Mouse (Mus musculus) stomach, embryonic 16.5 days (tissue): ENCODE results near the gene Tmem204. TPM values are rescaled to one million over a fixed set of nuclear protein-coding genes. Genes with fewer than 3 reads are reported as not detected.

Source experiments
- ATAC-seq: fragments of 200-750 bp; cut with Nextera tagmentation; 2 replicates; pipeline ENCODE4 v1.8.0; 2017; ENCODE audit warnings: moderate number of reproducible peaks, moderate TSS enrichment; ENCODE audit not compliant: insufficient read depth, low FRiP score
- H3K27ac ChIP-seq: fragments of 300-500 bp; sonication (generic); 2 replicates; pipeline ENCODE4 v1.5.1; 2014; ENCODE audit warnings: low read length
- H3K27me3 ChIP-seq: fragments of 300-500 bp; sonication (generic); 2 replicates; pipeline ENCODE4 v1.6.1; 2014; ENCODE audit warnings: low read length, control low read depth, mixed read lengths; ENCODE audit not compliant: control insufficient read depth, insufficient read depth
- H3K36me3 ChIP-seq: fragments of 300-500 bp; sonication (generic); 2 replicates; pipeline ENCODE4 v1.6.1; 2014; ENCODE audit warnings: low read length; ENCODE audit not compliant: control insufficient read depth, insufficient read depth
- H3K4me1 ChIP-seq: fragments of 300-500 bp; sonication (generic); 2 replicates; pipeline ENCODE4 v1.6.1; 2014; ENCODE audit warnings: low read length, control low read depth, mixed read lengths; ENCODE audit not compliant: control insufficient read depth, insufficient read depth
- H3K4me2 ChIP-seq: fragments of 300-500 bp; sonication (generic); 2 replicates; pipeline ENCODE4 v1.6.1; 2014; ENCODE audit warnings: low read depth, low read length, mixed read lengths
- H3K4me3 ChIP-seq: fragments of 300-500 bp; sonication (generic); replicated peaks from 2 replicates; pipeline ENCODE4 v1.5.1; 2014; ENCODE audit warnings: mild to moderate bottlenecking, low read length
- H3K9ac ChIP-seq: fragments of 300-500 bp; sonication (generic); 2 replicates; pipeline ENCODE4 v1.6.1; 2014; ENCODE audit warnings: low read length
- H3K9me3 ChIP-seq: fragments of 300-500 bp; sonication (generic); replicated peaks from 2 replicates; pipeline ENCODE4 v1.6.1; 2016; ENCODE audit warnings: low read length, control low read depth; ENCODE audit not compliant: control insufficient read depth
- WGBS: fragments of 180-500 bp; shearing (Covaris S2); extraction: QIAGEN DNeasy Blood & Tissue Kit; methylation state at CpG from one replicate; pipeline ENCODE4 v1.1.7; 2014; 5-methylcytosine and 5-hydroxymethylcytosine counted together
- polyA plus RNA-seq: library from polyadenylated mRNA; unstranded; fragments of >200 nt; fragmentation: Nextera tagmentation; extraction: Ambion mirVana; gene quantifications from 2 replicates; pipeline ENCODE4 v1.2.1, GENCODE M21; 2015

Tmem204 gene
- polyA plus RNA-seq, 1 experiment from 2014 or later, result 24.1 TPM

DNA sequence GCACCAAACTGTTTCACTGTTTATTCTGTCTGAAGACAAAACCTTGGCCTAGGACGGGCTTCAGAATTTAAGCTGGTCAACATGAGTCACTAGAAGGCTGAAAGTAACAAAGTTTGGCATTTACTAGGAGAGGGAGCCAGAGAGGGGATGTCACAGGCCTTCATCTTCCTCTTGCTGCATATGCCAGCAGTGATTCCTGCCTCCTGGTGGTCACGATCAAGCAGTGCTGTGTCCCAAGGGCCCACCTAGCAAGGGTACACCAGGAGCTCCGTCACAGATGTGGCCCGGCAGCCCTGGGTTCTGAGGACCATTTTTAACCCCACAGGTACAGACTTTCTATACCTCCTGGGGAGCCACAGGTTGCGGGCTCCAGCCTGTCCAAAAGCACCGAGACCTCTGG is 26.4 kb downstream of the Tmem204 start:
- no peak for ATAC-seq
- 75% methylated on average over 6 of the region's 6 CpGs for WGBS
- H3K36me3 ChIP-seq, result no peaks in the 10 kb centered on the region

DNA sequence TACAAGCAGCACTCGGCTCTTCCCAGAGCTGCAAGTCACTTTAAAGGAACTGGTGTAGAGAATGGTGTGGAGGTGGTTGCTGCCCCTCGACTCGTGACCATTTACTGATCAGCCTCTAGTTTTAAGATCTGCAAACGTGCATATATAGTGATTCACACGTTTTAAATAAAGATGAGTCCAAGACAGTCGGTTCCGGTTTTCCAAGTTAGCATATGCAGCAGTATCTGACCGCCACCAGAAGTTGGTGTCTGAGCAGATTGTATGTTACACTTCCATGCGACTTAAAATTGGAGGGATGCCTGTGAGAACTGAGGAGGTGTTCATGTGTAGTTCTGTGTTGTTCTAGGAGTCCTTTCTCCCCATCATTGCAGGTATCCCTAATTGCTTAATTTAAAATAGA is 30.1 kb downstream of the Tmem204 start:
- Histone ChIP-seq H3K4me3 (no peak overlapping the region), H3K9ac (no peak overlapping the region), H3K4me2 (no peak overlapping the region), H3K27me3 (no peaks in the 10 kb centered on the region), H3K36me3 (no peaks in the 10 kb centered on the region), H3K27ac (no peak overlapping the region), H3K9me3 (no peaks in the 10 kb centered on the region), H3K4me1 (no peaks in the 10 kb centered on the region)
- no peak for ATAC-seq
- WGBS, result 84% methylated on average over 9 of the region's 9 CpGs

More for the DNA sequence above, 26.4 kb downstream of the Tmem204 start:
- H3K9me3 ChIP-seq, result no peaks in the 10 kb centered on the region
- H3K4me3 ChIP-seq, result no peak overlapping the region
- no peak overlapping the region for H3K9ac ChIP-seq
- no peak overlapping the region for H3K27ac ChIP-seq
- no peaks in the 10 kb centered on the region for H3K4me1 ChIP-seq
- no peak overlapping the region for H3K4me2 ChIP-seq
- H3K27me3 ChIP-seq, result no peaks in the 10 kb centered on the region

DNA sequence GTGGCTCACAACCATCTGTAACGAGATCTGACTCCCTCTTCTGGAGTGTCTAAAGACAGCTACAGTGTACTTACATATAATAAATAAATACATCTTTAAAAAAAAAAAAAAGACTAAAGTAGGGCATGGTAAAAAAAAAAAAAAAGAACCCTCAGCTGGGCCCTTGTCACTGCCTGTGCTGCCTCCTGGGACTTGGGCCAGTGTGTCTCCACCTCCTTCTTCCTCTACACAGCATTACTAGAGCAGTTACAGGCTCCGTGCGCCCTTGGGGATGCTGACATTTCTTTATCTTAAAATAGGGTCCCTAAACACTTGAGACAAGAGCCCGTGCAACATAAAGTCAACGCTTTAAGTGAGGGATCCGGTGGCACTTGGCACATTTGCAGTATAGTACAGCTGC is 36.2 kb downstream of the Tmem204 start:
- WGBS, result 88% methylated on average over 5 of the region's 6 CpGs
- no peak for ATAC-seq
- no peak overlapping the region for H3K4me2 ChIP-seq
- H3K9me3 ChIP-seq, result no peaks in the 10 kb centered on the region
- no peaks in the 10 kb centered on the region for H3K4me1 ChIP-seq
- H3K9ac ChIP-seq, result no peak overlapping the region
- H3K27me3 ChIP-seq, result no peaks in the 10 kb centered on the region
- no peaks in the 10 kb centered on the region for H3K36me3 ChIP-seq
- no peak overlapping the region for H3K4me3 ChIP-seq
- H3K27ac ChIP-seq, result no peak overlapping the region

DNA sequence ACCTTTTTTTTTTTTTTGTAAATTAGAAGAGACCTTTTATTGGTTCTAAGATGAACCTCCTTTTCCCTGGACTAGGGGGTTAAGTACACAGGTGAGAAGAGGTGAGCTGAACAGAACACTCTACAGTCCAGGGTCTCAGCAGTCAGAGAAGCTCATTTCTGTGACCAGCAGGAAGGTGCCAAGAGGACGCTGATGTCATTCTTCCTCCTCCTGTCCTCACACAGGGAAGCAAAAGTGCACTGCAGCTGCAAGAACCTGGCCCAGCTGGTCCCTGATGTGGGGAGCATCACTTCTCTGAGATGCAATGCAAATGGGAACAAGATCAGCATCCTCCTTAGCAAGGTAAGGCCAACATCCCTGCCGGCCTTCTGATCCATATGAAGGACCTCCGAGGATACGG is 38.1 kb downstream of the Tmem204 start:
- Histone ChIP-seq H3K4me2 (no peak overlapping the region), H3K4me3 (no peak overlapping the region), H3K27ac (no peak overlapping the region), H3K36me3 (no peaks in the 10 kb centered on the region), H3K27me3 (no peaks in the 10 kb centered on the region), H3K9ac (no peak overlapping the region), H3K4me1 (no peaks in the 10 kb centered on the region), H3K9me3 (no peaks in the 10 kb centered on the region)
- ATAC-seq, result no peak
- 87% methylated on average over 4 of the region's 4 CpGs for WGBS

DNA sequence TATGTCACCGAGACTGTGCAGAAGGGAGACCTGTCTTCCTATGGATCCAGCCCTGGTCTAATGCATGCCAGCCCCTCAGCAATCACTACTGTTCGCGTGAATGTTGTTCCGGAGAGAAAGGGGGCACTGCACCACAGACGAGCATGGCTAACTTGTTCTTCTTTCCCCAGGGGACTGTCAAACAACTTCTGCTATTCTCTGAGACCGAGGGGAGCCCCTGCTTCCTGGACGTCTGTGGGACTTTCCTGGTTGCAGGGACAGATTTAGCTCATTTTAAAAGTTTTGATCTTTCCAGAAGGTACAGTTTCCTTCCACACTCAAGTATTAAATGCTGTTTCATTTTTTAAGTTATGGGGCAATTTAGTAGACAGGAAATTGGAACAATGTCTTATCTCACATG is 38.5 kb downstream of the Tmem204 start:
- no peak for ATAC-seq
- H3K36me3 ChIP-seq, result no peaks in the 10 kb centered on the region
- H3K27ac ChIP-seq, result no peak overlapping the region
- no peak overlapping the region for H3K4me3 ChIP-seq
- H3K27me3 ChIP-seq, result no peaks in the 10 kb centered on the region
- H3K9ac ChIP-seq, result no peak overlapping the region
- H3K9me3 ChIP-seq, result no peaks in the 10 kb centered on the region
- no peak overlapping the region for H3K4me2 ChIP-seq
- WGBS, result 75% methylated on average over 7 of the region's 7 CpGs
- no peaks in the 10 kb centered on the region for H3K4me1 ChIP-seq

DNA sequence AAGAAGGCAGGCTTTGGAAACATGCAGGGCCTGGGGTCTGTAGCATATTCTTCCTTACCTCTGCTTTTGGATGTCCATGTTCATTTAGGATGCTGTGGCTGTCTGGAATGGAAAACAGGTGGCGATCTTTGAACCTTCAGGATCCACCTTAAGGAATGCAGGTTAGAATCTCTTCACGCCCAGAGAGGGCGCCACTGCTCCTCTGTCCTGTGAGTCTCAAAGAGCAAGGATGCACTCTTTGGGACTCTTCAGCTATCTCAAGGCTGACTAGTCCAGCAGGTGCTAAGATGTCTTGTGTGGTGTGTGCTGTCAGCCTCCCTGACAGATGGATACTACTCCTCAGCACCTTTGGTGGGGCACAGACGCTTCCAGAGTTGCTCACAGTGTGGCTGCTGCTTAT is 47.2 kb downstream of the Tmem204 start:
- 0 out of 2 replicates have a peak, but pooled peaks cover 7% of the 10 kb centered on the region for H3K36me3 ChIP-seq
- no peak for ATAC-seq
- H3K4me2 ChIP-seq, result no peak overlapping the region
- H3K9ac ChIP-seq, result no peak overlapping the region
- WGBS, result 64% methylated on average over 4 of the region's 4 CpGs
- H3K27me3 ChIP-seq, result no peaks in the 10 kb centered on the region
- no peak overlapping the region for H3K27ac ChIP-seq
- H3K9me3 ChIP-seq, result no peaks in the 10 kb centered on the region
- H3K4me1 ChIP-seq, result no peaks in the 10 kb centered on the region
- no peak overlapping the region for H3K4me3 ChIP-seq

DNA sequence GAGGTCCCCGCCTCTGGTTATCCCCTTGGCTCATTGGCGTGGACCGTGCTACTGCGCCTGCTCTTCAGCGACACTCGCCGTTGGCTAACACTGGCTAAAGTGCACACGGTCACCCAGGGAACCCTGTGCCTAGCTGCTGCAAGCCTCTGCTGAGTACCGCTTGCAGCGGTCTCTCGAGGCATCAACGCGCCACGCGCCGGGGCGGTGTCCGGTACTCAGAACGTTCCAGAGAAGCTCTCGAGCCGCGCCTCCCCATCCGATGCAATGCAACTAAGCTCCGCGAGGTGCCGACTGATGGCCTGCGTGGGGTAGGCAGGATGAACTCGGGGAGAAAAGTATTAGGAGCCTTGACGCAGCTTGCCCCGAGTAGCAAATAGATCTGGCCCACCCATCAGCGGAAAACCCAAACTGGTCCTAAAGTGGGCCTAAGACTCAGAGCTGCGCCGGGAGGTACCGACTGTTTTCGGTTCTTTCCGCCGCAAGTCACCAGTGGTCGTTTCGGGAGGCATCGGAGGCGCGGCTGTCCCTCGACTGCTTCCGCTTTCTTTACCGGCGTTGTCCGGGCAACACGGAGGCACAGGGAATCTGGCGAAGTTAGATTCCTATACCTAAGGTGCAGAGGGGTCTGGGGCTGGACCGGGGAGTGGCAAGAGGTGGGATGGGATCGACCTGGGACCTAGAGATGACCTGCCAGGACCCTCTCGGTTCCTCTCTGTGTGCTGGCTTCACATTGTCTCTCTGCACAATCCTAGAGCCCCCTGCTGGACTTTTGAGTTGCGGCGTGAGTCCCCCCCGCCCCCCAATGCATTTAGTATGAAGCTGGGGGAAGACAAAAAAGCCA is 66.9 kb downstream of the Tmem204 start:
- Histone ChIP-seq H3K4me1 (peaks cover 6% of the 10 kb centered on the region), H3K27ac (peak overlapping the region; percentile 73), H3K27me3 (no peaks in the 10 kb centered on the region), H3K4me3 (peak overlapping the region; percentile 71), H3K9ac (peak overlapping the region; percentile 75), H3K4me2 (peak overlapping the region; percentile 73), H3K9me3 (no peaks in the 10 kb centered on the region), H3K36me3 (no peaks in the 10 kb centered on the region)
- WGBS, result under 1% methylated on average over 55 of the region's 55 CpGs
- peak; percentile 84 for ATAC-seq

DNA sequence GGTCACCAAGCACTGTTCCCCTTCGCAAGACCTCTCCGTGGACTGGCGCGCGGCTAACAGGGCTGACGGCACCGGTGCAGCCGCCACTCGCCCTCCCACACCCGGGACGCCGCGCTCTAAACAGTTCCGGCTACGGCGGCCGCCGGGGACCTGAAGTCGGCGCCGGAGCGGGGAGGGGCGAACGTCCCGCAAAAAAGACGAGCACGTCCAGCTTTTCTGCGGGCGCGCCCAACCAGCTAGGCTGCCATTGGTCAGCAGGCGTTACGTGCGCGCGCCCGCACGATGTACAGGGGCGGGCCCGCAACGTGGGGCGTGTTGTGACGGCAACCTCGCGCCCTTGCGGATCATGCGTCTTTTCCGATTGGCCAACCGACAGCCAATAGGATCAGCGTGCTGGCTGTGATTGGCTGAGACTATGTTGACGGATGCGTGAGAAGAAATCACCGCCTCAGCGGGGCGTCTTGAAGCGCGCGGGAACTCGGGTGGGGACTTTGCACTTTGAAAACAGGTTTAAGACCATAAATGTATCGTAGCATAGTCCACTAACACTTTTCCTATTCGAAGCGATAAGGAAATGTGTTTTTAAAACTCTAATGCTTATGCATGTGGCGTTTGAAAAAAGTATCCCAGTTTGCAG is 67.6 kb downstream of the Tmem204 start, which contains the start of the genes Cramp1l and Ift140:
Gene Cramp1l, minus strand, starts transcription at position 134 of the 637 bp plus-strand sequence.
Gene Ift140, plus strand, starts transcription at position 431 of the 637 bp plus-strand sequence.
- Histone ChIP-seq H3K36me3 (no peaks in the 10 kb centered on the region), H3K4me2 (peak within 1 kb of the TSS; percentile 91), H3K4me3 (peak within 1 kb of the TSS; percentile 96), H3K27ac (peak within 1 kb of the TSS; percentile 87), H3K9me3 (no peaks in the 10 kb centered on the region), H3K9ac (peak within 1 kb of the TSS; percentile 90), H3K4me1 (peaks cover 6% of the 10 kb centered on the region), H3K27me3 (no peaks in the 10 kb centered on the region)
- ATAC-seq, result peak; percentile 98
- WGBS, result under 1% methylated on average over 62 of the region's 62 CpGs
